Mouse (Mus musculus) neural tube, embryonic 12.5 days (tissue): ENCODE data around the gene Prdx6. TPM values are rescaled to one million over a fixed set of nuclear protein-coding genes. Genes with fewer than 3 reads are reported as not detected.

Experiments
- ATAC-seq: fragments of 200-750 bp; cut with Nextera tagmentation; 2 replicates; pipeline ENCODE4 v1.8.0; 2017; ENCODE audit warnings: low read depth, mild to moderate bottlenecking, moderate TSS enrichment, moderate library complexity; ENCODE audit not compliant: low FRiP score
- H3K27ac ChIP-seq: fragments of 300-500 bp; sonication (generic); 2 replicates; pipeline ENCODE4 v1.5.1; 2016
- H3K27me3 ChIP-seq: fragments of 300-500 bp; sonication (generic); replicated peaks from 2 replicates; pipeline ENCODE4 v1.6.1; 2016; ENCODE audit warnings: mild to moderate bottlenecking
- H3K36me3 ChIP-seq: fragments of 300-500 bp; sonication (generic); 2 replicates; pipeline ENCODE4 v1.6.1; 2016; ENCODE audit warnings: mild to moderate bottlenecking
- H3K4me1 ChIP-seq: fragments of 300-500 bp; sonication (generic); 2 replicates; pipeline ENCODE4 v1.6.1; 2016
- H3K4me2 ChIP-seq: fragments of 300-500 bp; sonication (generic); replicated peaks from 2 replicates; pipeline ENCODE4 v1.6.1; 2016; ENCODE audit warnings: mild to moderate bottlenecking
- H3K4me3 ChIP-seq: fragments of 300-500 bp; sonication (generic); 2 replicates; pipeline ENCODE4 v1.5.1; 2016
- H3K9ac ChIP-seq: fragments of 300-500 bp; sonication (generic); 2 replicates; pipeline ENCODE4 v1.6.1; 2016; ENCODE audit warnings: mild to moderate bottlenecking
- H3K9me3 ChIP-seq: fragments of 300-500 bp; sonication (generic); 2 replicates; pipeline ENCODE4 v1.6.1; 2016; ENCODE audit warnings: mild to moderate bottlenecking
- WGBS: fragments of 180-500 bp; shearing (Covaris S2); methylation state at CpG from one replicate; pipeline ENCODE4 v1.1.7; 2016; 5-methylcytosine and 5-hydroxymethylcytosine counted together
- polyA plus RNA-seq: library from polyadenylated mRNA; unstranded; fragments of >200 nt; fragmentation: Nextera tagmentation; extraction: Ambion mirVana; gene quantifications from 2 replicates; pipeline ENCODE4 v1.2.1, GENCODE M21; 2016

Gene Prdx6
- polyA plus RNA-seq, 1 experiment from 2014 or later = 301 TPM

- 0 out of 2 replicates have a peak, but pooled peaks cover 5% of the 10 kb centered on the region for H3K9me3 ChIP-seq
- no peaks in the 10 kb centered on the region for H3K36me3 ChIP-seq
- H3K9ac ChIP-seq = no peak overlapping the region
- no peak overlapping the region for H3K4me2 ChIP-seq
- ATAC-seq = no peak
- H3K27me3 ChIP-seq = no peaks in the 10 kb centered on the region
- no peak overlapping the region for H3K4me3 ChIP-seq
- H3K4me1 ChIP-seq = no peaks in the 10 kb centered on the region
- H3K27ac ChIP-seq = no peak overlapping the region
- WGBS = 79% methylated on average over 9 of the region's 9 CpGs
Observed at GRCm38 (mm10) chr1:161190253-161190910, 60.6 kb downstream of the Prdx6 start.

Other genes with a start within 250 kb of the Prdx6 start
- 8.7 and 10.3 TPM in 2 replicates for gene Zbtb37, start 216.4 kb downstream of the Prdx6 start, polyA plus RNA-seq
- 35.2 and 39.5 TPM in 2 replicates for gene Dars2, start 180.6 kb downstream of the Prdx6 start, polyA plus RNA-seq
- gene Cenpl, start 180.5 kb downstream of the Prdx6 start, polyA plus RNA-seq = 23.0 and 23.7 TPM in 2 replicates
- gene Klhl20, start 119.7 kb downstream of the Prdx6 start, polyA plus RNA-seq = 22.2 and 22.4 TPM in 2 replicates
- gene Ankrd45, start 108.5 kb downstream of the Prdx6 start, polyA plus RNA-seq = 5.0 and 6.4 TPM in 2 replicates
- gene Tex50, start 91.9 kb downstream of the Prdx6 start, polyA plus RNA-seq = 0.22 and 0.28 TPM in 2 replicates
- gene Tnfsf4, start 144.2 kb upstream of the Prdx6 start, polyA plus RNA-seq = 0.10 TPM in 1 of 2 replicates, not detected in the other
- gene Tnfsf18, start 243.4 kb upstream of the Prdx6 start, polyA plus RNA-seq = 0.09 TPM in 2 replicates